Mouse (Mus musculus) mesoderm, embryonic 11.5 days (tissue): ENCODE measurements at regions not wholly inside any gene's neighbourhood (a gene's known extent, or its start where the extent isn't known, plus 50 kb on each side); places are given as distances from the start of the nearest gene placed in this dataset.

Experiments
- DNase-seq: peaks from one replicate; pipeline ENCODE4 v3.0.0-alpha.2; 2012; ENCODE audit warnings: low read depth, low spot score

GRCm38 (mm10) chr5:74773558-74774429 lies 71.1 kb upstream of the Lnx1 start:
- peak; percentile 48 for DNase-seq

- DNase-seq = no peak
Observed at GRCm38 (mm10) chr5:74771121-74771520, 68.4 kb upstream of the Lnx1 start.

DNA sequence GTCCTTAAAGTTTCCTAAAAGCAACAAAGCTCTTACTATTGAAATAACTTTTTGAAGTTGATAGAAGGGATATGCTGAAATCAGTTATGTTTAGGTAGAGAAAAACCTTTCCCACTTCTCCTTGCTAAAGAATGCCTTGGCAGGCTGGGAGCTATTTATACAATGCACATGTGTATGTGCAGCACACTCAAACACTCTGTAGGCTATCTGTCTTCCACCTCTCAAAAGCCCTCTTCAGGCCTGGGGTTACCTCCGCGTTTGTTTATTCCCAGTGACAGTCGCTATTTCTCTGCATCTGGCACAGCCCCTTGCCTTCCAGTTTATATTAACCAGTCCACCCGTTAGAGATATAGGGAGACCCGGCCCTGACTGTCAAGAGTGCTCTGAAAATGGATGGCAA lies 66.3 kb upstream of the Lnx1 start:
- DNase-seq = no peak

DNA sequence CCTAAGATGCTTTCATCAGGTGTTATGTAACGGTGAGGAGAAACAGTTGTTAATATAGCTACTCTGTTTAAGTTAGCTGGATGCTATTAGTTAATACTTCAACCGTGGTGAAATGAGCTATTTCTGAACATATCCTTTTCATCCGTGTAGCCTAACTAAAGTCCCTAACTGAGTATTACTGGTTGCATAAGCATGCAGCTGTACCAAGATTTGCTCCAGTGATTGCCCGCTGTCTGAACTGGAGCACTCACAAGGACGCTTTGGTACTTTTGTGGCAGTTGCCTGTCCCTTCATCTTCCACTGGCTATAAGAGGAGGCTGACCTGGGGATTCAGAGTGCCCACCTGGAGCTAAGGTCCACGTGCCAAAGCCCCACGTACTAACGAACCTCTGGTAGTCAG lies 65.3 kb upstream of the Lnx1 start:
- no peak for DNase-seq

- DNase-seq = no peak
Observed at GRCm38 (mm10) chr5:74766211-74766610, 63.5 kb upstream of the Lnx1 start.

GRCm38 (mm10) chr5:74765061-74765767 lies 62.5 kb upstream of the Lnx1 start:
- no peak for DNase-seq

DNA sequence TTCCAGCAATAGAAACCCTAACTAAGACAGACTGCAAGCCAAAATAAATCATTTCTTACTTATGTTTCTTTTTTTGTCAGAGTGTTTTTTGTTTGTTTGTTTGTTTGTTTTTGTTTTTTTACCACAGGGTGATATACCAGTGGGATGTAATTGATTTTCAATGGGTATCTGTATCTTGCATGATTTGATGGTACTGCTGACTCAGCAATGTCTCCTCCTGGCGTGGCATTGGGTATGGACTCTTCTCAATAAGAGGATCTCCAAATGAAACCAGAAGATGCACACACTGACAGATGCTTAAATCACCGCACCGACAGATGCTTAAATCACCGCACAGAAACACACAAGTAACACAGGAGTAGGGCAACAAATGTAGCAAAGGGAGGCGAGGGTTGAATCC lies 54.8 kb upstream of the Lnx1 start:
- DNase-seq = no peak

GRCm38 (mm10) chr5:74752961-74753360 lies 50.2 kb upstream of the Lnx1 start:
- no peak for DNase-seq
